Comparison of ENCODE assay signal across 8 mouse cellular contexts in the genomic region with DNA sequence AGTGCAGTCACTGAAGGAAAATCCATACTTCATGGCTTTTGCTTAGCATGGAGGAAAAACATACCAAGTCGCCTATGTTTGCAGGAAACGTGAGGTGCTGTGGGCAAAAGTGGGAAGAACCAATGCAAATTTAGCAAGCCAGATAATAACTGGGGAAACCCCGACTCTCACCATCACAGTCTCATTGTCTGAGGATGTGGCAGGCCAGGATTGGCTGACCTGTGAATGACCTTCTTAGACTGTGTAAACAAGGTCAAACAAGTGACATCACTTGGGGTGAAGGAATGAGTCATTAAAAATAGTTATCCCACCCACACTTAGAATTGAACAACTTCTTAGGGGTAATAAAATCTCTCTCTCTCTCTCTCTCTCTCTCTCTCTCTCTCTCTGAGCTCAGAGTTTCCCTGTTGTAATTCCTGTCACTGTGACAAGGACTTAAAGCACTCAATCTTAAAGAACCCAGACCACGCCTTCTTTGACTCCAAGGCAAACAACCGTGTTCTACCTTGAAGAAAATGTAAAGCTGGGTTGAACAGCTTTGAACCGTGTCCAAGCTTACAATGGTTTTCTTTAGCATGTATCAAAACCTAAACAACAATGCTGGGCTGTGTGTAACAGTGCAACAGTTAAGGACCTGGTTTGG.
DNase-seq lines count a peak whose midpoint lies in the region; ATAC-seq and TF ChIP-seq lines count a peak whose summit lies in the region.

No protein-coding gene starts in this region.

- no peaks in the 10 kb centered on the region for H3K4me1 ChIP-seq in liver, adult 2 months (ENCODE audit: control insufficient read depth, insufficient read depth, low read length)
- H3K4me1 ChIP-seq in liver, embryonic 12.5 days = 0 out of 2 replicates have a peak, but pooled peaks cover 3% of the 10 kb centered on the region

- H3K9ac ChIP-seq in liver, adult 2 months (ENCODE audit: low read depth, low read length) = no peak overlapping the region
- no peak overlapping the region for H3K9ac ChIP-seq in liver, embryonic 12.5 days

- H3K27ac ChIP-seq in liver, adult 2 months (replicated peaks; ENCODE audit: insufficient read depth, low read depth, low read length) = no peak overlapping the region
- H3K27ac ChIP-seq in liver, embryonic 12.5 days = no peak overlapping the region

- peak; percentile 33 for DNase-seq in liver, adult 2 months (ENCODE audit: extremely low read depth, low read depth, low spot score)
- peak; percentile 76 for DNase-seq in R1 (ENCODE audit: low read depth, low spot score)
- peak; percentile 97 for DNase-seq in induced T-regulatory cell, adult 2 months (ENCODE audit: low read depth)
- DNase-seq in skeletal muscle tissue, adult 2 months (ENCODE audit: low read depth, low spot score) = peak; percentile 33
- no peak for DNase-seq in left cerebral cortex, postnatal 10 days (ENCODE audit: extremely low spot score in 1 of 2, low spot score in 2 of 2)
- no peak for DNase-seq in right cerebral cortex, postnatal 36 days (ENCODE audit: low spot score in 2 of 2)

- intact Hi-C loops in left cerebral cortex, postnatal 10 days (cut with DNase I) = no loop called here

- H3K4me2 ChIP-seq in liver, embryonic 12.5 days = no peak overlapping the region

- TF ChIP-seq CTCF in liver, adult 2 months (IDR thresholded peaks at IDR 0.05; ENCODE audit: low read depth, low read length) = no peak

- no peak for ATAC-seq in liver, embryonic 12.5 days
- no peak for ATAC-seq in megakaryocyte progenitor cell, adult 5-6 weeks (replicated peaks; ENCODE audit: poor library complexity)

- no peaks in the 10 kb centered on the region for H3K79me2 ChIP-seq in liver, adult 2 months (ENCODE audit: control insufficient read depth, insufficient read depth, low read length)

- TF ChIP-seq POLR2A in liver, adult 2 months (IDR thresholded peaks at IDR 0.05; ENCODE audit: extremely low read depth, insufficient read depth, low read length) = no peak

- no peaks in the 10 kb centered on the region for H3K9me3 ChIP-seq in liver, embryonic 12.5 days (replicated peaks)

- H3K27me3 ChIP-seq in liver, adult 2 months (ENCODE audit: control insufficient read depth, insufficient read depth, low read length) = no peaks in the 10 kb centered on the region
- H3K27me3 ChIP-seq in liver, embryonic 12.5 days (replicated peaks) = 0 out of 2 replicates have a peak, but pooled peaks cover 5% of the 10 kb centered on the region

- no peaks in the 10 kb centered on the region for H3K36me3 ChIP-seq in liver, adult 2 months (ENCODE audit: control insufficient read depth, insufficient read depth, low read length)
- H3K36me3 ChIP-seq in liver, embryonic 12.5 days = no peaks in the 10 kb centered on the region

- H3K4me3 ChIP-seq in liver, adult 2 months (ENCODE audit: insufficient read depth, low read depth, low read length) = no peak overlapping the region
- H3K4me3 ChIP-seq in liver, embryonic 12.5 days = no peak overlapping the region

- WGBS in liver, adult 2 months = 66% methylated on average over 6 of the region's 6 CpGs
- 44% methylated on average over 6 of the region's 6 CpGs for WGBS in liver, embryonic 12.5 days (ENCODE audit: insufficient replicate concordance)

Comparison
In these comparisons a context has a peak if more than half of its experiments do, and no peak if none do; other contexts are left out.
1. DNase-seq: peak in liver, adult 2 months (single experiment), R1 (single experiment), induced T-regulatory cell, adult 2 months (single experiment) and skeletal muscle tissue, adult 2 months (single experiment); none in left cerebral cortex, postnatal 10 days (0 of 2) and right cerebral cortex, postnatal 36 days (0 of 2).